Mouse (Mus musculus): ENCODE results near the gene BC107364.
A peak's percentile ranks its signal among the peaks of the same experiment; 100 is the strongest.
"Not testable (repeated sequence)": the region's sequence is repeated elsewhere in the genome, so short reads cannot be mapped to it uniquely, and the experiment has no call there.

The BC107364 gene

GRCm38 (mm10) chr3:96410966-96411365 lies 41.1 kb downstream of the BC107364 start:
- no peak for DNase-seq

GRCm38 (mm10) chr3:96409701-96410246 lies 42.3 kb downstream of the BC107364 start:
- no peak for DNase-seq

GRCm38 (mm10) chr3:96408111-96408510 lies 44.0 kb downstream of the BC107364 start:
- DNase-seq, result not testable (repeated sequence)

GRCm38 (mm10) chr3:96405541-96406503 lies 46.3 kb downstream of the BC107364 start:
- no peak for DNase-seq

DNA sequence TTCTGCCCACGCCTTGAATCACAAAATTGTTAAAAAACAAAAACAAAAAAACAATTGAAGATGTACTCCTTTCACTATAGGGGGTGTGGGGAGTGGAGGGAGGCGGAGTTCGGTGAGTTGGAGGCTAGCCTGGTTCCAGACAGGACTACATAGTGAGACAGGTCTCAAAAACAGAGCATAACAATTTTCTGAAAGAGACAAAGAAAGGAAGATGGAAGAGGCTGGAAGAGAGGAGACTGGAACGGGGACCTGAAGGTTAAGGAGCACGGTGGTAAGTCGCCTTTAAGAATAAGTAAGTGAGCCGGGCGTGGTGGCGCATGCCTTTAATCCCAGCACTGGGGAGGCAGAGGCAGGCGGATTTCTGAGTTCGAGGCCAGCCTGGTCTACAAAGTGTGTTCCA lies 47.1 kb downstream of the BC107364 start:
- DNase-seq, result no peak

DNA sequence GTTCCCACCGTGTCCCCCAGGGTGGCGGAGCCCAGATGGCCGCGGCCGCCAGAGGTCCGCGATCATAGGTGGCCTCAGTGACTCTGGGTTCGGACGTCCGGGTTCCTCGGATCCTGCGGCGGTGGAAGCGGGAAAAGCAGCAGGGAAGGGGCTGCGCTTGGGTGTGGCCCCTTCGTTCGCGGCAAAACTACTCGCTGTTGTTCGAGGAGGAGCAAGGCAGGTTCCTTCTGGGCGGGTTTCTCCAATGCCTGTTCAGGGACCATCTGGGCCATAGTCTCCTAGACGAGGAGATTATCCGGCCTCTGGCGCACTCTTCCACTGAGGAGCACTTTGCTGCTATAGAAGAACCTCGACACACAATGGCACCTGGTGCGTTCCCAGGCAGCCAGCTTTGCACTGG lies 47.7 kb downstream of the BC107364 start:
- DNase-seq, result no peak

- DNase-seq, result no peak
These were observed 49.1 kb downstream of the BC107364 start for GRCm38 (mm10) chr3:96403016-96403415.

DNA sequence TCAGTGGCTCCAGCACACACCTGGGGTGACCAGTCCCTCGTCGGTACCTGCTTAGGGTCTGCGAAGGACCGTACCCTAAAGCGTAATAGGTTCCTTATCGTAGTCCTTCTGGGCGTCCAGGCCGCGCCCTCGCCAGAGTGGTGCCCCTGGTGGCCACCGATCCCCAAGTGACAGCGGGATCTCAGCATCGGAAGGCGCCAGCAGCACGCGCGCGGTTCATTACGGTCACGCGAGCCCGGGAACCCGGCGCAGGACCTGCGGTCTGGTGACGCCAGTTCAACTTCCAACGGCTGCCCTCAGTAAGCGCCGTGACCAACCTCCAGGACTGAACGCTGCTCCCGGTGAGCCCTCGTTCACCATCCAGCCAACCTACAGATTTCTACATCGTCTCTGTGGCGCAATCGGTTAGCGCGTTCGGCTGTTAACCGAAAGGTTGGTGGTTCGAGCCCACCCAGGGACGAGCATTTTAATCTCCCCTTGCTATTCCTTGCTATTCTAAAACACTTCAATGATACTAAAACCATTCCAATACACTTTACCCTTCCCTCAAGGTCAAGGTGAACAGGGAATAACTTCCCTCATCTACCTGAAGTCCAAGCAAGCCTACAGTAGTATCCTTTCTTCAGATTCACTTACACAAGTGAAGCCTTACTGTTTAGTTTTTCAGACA lies 50.1 kb downstream of the BC107364 start:
- no peak for DNase-seq

DNA sequence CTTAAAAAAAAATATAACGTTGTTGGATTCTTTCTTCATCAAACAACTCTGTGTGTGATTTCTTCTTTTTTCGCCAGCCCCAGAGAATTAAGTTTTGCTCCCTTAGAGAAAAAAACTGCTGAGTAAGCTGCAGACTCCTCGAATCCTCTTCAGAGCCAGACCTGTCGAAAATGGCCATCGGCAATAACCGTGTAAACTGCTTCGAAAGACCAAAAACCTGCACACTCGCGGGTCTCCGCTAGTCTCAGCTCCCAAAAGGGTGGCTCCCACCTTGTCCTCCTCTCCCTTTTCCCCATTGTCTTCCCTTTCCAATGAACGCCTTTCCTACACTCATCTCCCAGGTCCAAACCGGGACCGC lies 50.7 kb downstream of the BC107364 start:
- no peak for DNase-seq

DNA sequence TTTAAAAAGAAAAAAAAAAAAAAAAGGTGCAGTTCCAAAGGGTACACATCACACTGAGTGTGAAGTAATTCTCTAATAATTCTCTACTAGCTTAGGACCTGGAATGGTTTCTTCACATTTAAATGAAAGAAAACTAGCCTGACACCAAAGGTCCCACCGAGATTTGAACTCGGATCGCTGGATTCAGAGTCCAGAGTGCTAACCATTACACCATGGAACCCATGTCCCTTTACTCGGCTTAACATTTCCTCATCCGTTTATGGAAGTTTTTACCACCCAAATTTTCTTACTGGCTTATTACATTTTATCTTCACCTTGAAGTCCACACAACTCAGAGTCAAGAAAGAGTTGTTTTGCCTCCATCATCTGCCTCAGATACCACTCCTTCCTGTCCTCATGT lies 53.2 kb downstream of the BC107364 start:
- peak; percentile 5 for DNase-seq

DNA sequence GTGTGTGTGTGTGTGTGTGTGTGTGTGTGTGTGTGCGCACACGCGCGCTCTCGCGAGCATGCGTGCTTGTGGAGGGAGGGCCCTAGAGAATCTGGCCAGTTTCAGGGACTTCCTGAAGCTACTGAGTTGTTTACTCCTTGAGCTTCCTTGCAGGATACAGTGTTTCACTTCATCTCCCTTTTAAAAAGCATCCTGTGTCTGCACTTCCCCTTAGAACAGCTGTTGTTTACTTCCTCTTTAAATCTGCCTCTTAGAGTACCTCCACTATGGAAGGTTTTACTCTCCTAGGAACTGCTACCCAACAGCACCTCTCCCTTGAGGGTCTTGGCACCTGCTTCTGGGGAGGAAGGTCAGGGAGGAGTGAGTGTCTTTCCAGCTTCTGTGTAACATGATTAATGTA lies 55.2 kb downstream of the BC107364 start:
- DNase-seq, result no peak

DNA sequence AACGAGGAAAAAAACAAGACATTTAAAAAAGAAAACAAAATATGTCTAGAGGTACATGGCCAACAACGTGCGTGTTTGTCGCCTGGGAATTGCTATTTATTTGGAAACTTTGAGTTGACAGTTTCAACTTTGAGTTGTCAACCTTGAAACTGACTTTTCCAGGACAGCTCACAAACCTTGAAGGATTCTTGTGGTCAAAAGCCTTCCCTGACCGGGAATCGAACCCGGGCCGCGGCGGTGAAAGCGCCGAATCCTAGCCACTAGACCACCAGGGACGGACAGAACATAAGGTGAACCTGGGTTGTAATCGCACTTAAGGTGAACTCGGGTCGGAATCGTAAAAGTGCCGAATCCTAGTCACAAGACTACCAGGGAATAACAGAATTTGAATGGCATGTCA lies 64.9 kb downstream of the BC107364 start:
- not testable (repeated sequence) for DNase-seq

All from right cerebral cortex, adult 18-20 months (tissue).